Comparison of ENCODE assay signal across 9 mouse cellular contexts in genomic region chr15:79026511-79027290, GRCm38 (mm10). TPM values are rescaled to one million over a fixed set of nuclear protein-coding genes. Genes with fewer than 3 reads are reported as not detected.
A peak's percentile ranks its signal among the peaks of the same experiment; 100 is the strongest.
DNase-seq lines count a peak whose midpoint lies in the region; ATAC-seq and TF ChIP-seq lines count a peak whose summit lies in the region.
"Had no signal": no experiment of that assay in that cellular context is flagged by ENCODE, and none has a peak within 500 bp of the region (broad histone marks: within the 10 kb centered on the region; RNA-seq: fewer than 3 reads in every experiment).

No protein-coding gene starts in this region.

- DNase-seq in layer of hippocampus, adult 2 months (ENCODE audit: low spot score in 2 of 2) = no peak
- no peak for DNase-seq in layer of hippocampus, postnatal 36 days
- peak; percentile 73 to 77 for DNase-seq in kidney, postnatal 36 days
- no peak for DNase-seq in adrenal gland, adult 18-20 months (ENCODE audit: low spot score in 2 of 2)
- no peak for DNase-seq in layer of hippocampus, adult 8-10 months (ENCODE audit: low spot score in 2 of 2)
- no peak for DNase-seq in left cerebral cortex, postnatal 36 days (ENCODE audit: low spot score in 2 of 2)

- no peak for ATAC-seq in forebrain, embryonic 16.5 days
- ATAC-seq in neural tube, embryonic 15.5 days (ENCODE audit: low FRiP score) = no peak
- ATAC-seq: Patski had no signal

- peak overlapping the region; percentile 85 for H3K4me2 ChIP-seq in forebrain, embryonic 16.5 days (ENCODE audit: low read length)
- peak overlapping the region; percentile 99 for H3K4me2 ChIP-seq in neural tube, embryonic 15.5 days

- 32% methylated on average over 14 of the region's 14 CpGs for WGBS in forebrain, embryonic 16.5 days
- WGBS in neural tube, embryonic 15.5 days = 34% methylated on average over 14 of the region's 14 CpGs

- H3K9ac ChIP-seq in forebrain, embryonic 16.5 days (replicated peaks; ENCODE audit: low read depth, low read length) = peak overlapping the region; percentile 93; the same call in 1 of the 2 replicates
- H3K9ac ChIP-seq in neural tube, embryonic 15.5 days (replicated peaks) = no peak overlapping the region

- H3K27me3 ChIP-seq in forebrain, embryonic 16.5 days (replicated peaks; ENCODE audit: control insufficient read depth, insufficient read depth, low read length) = no peaks in the 10 kb centered on the region
- no peaks in the 10 kb centered on the region; the same call in 1 of the 2 replicates for H3K27me3 ChIP-seq in neural tube, embryonic 15.5 days (replicated peaks)
- H3K27me3 ChIP-seq: Patski had no signal

- H3K4me1 ChIP-seq in forebrain, embryonic 16.5 days (replicated peaks; ENCODE audit: control insufficient read depth, insufficient read depth, low read length) = peaks cover 40% of the 10 kb centered on the region
- peaks cover 50% of the 10 kb centered on the region for H3K4me1 ChIP-seq in neural tube, embryonic 15.5 days

- H3K4me3 ChIP-seq in layer of hippocampus, adult 2 months = no peak overlapping the region
- H3K4me3 ChIP-seq in forebrain, embryonic 16.5 days (replicated peaks; ENCODE audit: low read length) = peak overlapping the region; percentile 82
- peak overlapping the region; percentile 60; the same call in 1 of the 2 replicates for H3K4me3 ChIP-seq in neural tube, embryonic 15.5 days (replicated peaks)

- no peak for TF ChIP-seq CTCF in layer of hippocampus, adult 2 months (conservative IDR thresholded peaks at IDR 0.05)

- intact Hi-C loops in left cerebral cortex, postnatal 36 days (cut with DNase I) = no loop called here

- no peaks in the 10 kb centered on the region for H3K9me3 ChIP-seq in forebrain, embryonic 16.5 days (ENCODE audit: control insufficient read depth, low read length)
- H3K9me3 ChIP-seq in neural tube, embryonic 15.5 days (replicated peaks) = no peaks in the 10 kb centered on the region

- no peaks in the 10 kb centered on the region for H3K36me3 ChIP-seq in forebrain, embryonic 16.5 days (ENCODE audit: control insufficient read depth, insufficient read depth)
- H3K36me3 ChIP-seq in neural tube, embryonic 15.5 days = no peaks in the 10 kb centered on the region

- H3K27ac ChIP-seq in layer of hippocampus, adult 2 months = peak overlapping the region; percentile 99; the same call in 1 of the 2 replicates
- H3K27ac ChIP-seq in forebrain, embryonic 16.5 days (ENCODE audit: low read length) = peak overlapping the region; percentile 82; the same call in 1 of the 2 replicates
- H3K27ac ChIP-seq in neural tube, embryonic 15.5 days (replicated peaks) = peak overlapping the region; percentile 92; the same call in 1 of the 2 replicates

RNA-seq across cellular contexts. Expression of gene H1f0, which starts 1.5 kb away (rescaled TPM):
- total RNA-seq in layer of hippocampus, adult 2 months (2021) = 10 to 100 TPM; 86.3 to 89.0 TPM
- total RNA-seq in layer of hippocampus, postnatal 36 days (2021) = 10 to 100 TPM; 88.9 to 89.5 TPM
- polyA plus RNA-seq in forebrain, embryonic 16.5 days (2015; fragmentation: Nextera tagmentation; extraction: Ambion mirVana) = 403 and 441 TPM in 2 replicates
- 169 and 222 TPM in 2 replicates for polyA plus RNA-seq in neural tube, embryonic 15.5 days (2015; fragmentation: Nextera tagmentation; extraction: Ambion mirVana)
- total RNA-seq in adrenal gland, adult 18-20 months (2021) = 100 to 1,000 TPM in 1 of 2 experiments, 10 to 100 TPM in 1; 86.2 to 101 TPM
- total RNA-seq in layer of hippocampus, adult 8-10 months (2022) = 10 to 100 TPM; 73.6 to 88.0 (median 81.8) TPM
- 100 to 1,000 TPM in 1 of 2 experiments, 10 to 100 TPM in 1; 87.0 to 113 TPM for total RNA-seq in left cerebral cortex, postnatal 36 days (2021)

RNA-seq across cellular contexts. Expression of gene Galr3, which starts 15.0 kb away (rescaled TPM):
- total RNA-seq in layer of hippocampus, adult 2 months (2021) = under 1 TPM in 1 of 2 experiments, not detected in 1; 0.39 TPM
- total RNA-seq in layer of hippocampus, postnatal 36 days (2021) = not detected
- polyA plus RNA-seq in forebrain, embryonic 16.5 days (2015; fragmentation: Nextera tagmentation; extraction: Ambion mirVana) = not detected in 2 replicates
- 0.14 and 0.17 TPM in 2 replicates for polyA plus RNA-seq in neural tube, embryonic 15.5 days (2015; fragmentation: Nextera tagmentation; extraction: Ambion mirVana)
- total RNA-seq in adrenal gland, adult 18-20 months (2021) = under 1 TPM in 1 of 2 experiments, not detected in 1; 0.27 TPM
- total RNA-seq in layer of hippocampus, adult 8-10 months (2022) = 1 to 10 TPM in 1 of 4 experiments, under 1 TPM in 1, not detected in 2; 0.81 to 1.0 TPM
- not detected for total RNA-seq in left cerebral cortex, postnatal 36 days (2021)

RNA-seq across cellular contexts. Expression of gene Ankrd54, which starts 36.0 kb away (rescaled TPM):
- 10 to 100 TPM; 17.4 to 19.5 TPM for total RNA-seq in layer of hippocampus, adult 2 months (2021)
- 10 to 100 TPM; 17.6 to 20.7 TPM for total RNA-seq in layer of hippocampus, postnatal 36 days (2021)
- 54.9 and 58.1 TPM in 2 replicates for polyA plus RNA-seq in forebrain, embryonic 16.5 days (2015; fragmentation: Nextera tagmentation; extraction: Ambion mirVana)
- 52.4 and 52.8 TPM in 2 replicates for polyA plus RNA-seq in neural tube, embryonic 15.5 days (2015; fragmentation: Nextera tagmentation; extraction: Ambion mirVana)
- 10 to 100 TPM; 23.9 to 26.5 TPM for total RNA-seq in adrenal gland, adult 18-20 months (2021)
- total RNA-seq in layer of hippocampus, adult 8-10 months (2022) = 10 to 100 TPM; 17.3 to 23.9 (median 18.2) TPM
- 10 to 100 TPM; 14.1 to 19.0 TPM for total RNA-seq in left cerebral cortex, postnatal 36 days (2021)

RNA-seq across cellular contexts. Expression of gene Eif3l, which starts 48.3 kb away (rescaled TPM):
- total RNA-seq in layer of hippocampus, adult 2 months (2021) = 10 to 100 TPM; 68.9 to 69.5 TPM
- total RNA-seq in layer of hippocampus, postnatal 36 days (2021) = 10 to 100 TPM; 69.4 to 74.8 TPM
- polyA plus RNA-seq in forebrain, embryonic 16.5 days (2015; fragmentation: Nextera tagmentation; extraction: Ambion mirVana) = 188 and 205 TPM in 2 replicates
- polyA plus RNA-seq in neural tube, embryonic 15.5 days (2015; fragmentation: Nextera tagmentation; extraction: Ambion mirVana) = 164 and 193 TPM in 2 replicates
- total RNA-seq in adrenal gland, adult 18-20 months (2021) = 100 to 1,000 TPM; 136 to 139 TPM
- 10 to 100 TPM; 76.9 to 82.0 (median 77.9) TPM for total RNA-seq in layer of hippocampus, adult 8-10 months (2022)
- 10 to 100 TPM; 62.6 to 65.3 TPM for total RNA-seq in left cerebral cortex, postnatal 36 days (2021)

Comparison
In these comparisons a context has a peak if more than half of its experiments do, and no peak if none do; other contexts are left out.
1. DNase-seq: peak in kidney, postnatal 36 days (2 of 2); none in layer of hippocampus, adult 2 months (0 of 2), layer of hippocampus, postnatal 36 days (0 of 2), adrenal gland, adult 18-20 months (0 of 2), layer of hippocampus, adult 8-10 months (0 of 2) and left cerebral cortex, postnatal 36 days (0 of 2).
2. Peak in every context shown above with its lines, with median percentiles within 50 percentile points of each other: H3K27ac ChIP-seq.